Mouse (Mus musculus): ENCODE data around the gene Sptbn4. TPM values are rescaled to one million over a fixed set of nuclear protein-coding genes. Genes with fewer than 3 reads are reported as not detected.
A peak's percentile ranks its signal among the peaks of the same experiment; 100 is the strongest.

Sptbn4 gene
- polyA plus RNA-seq, 1 experiment from 2014 or later: 0.27 TPM

- Histone ChIP-seq H3K27ac (no peak overlapping the region), H3K4me3 (peak overlapping the region; percentile 38; the same call in 1 of the 2 replicates), H3K4me1 (peaks cover 59% of the 10 kb centered on the region), H3K36me3 (no peaks in the 10 kb centered on the region), H3K4me2 (replicated peaks) (peak overlapping the region; percentile 91), H3K9me3 (no peaks in the 10 kb centered on the region), H3K9ac (no peak overlapping the region), H3K27me3 (peaks cover 98% of the 10 kb centered on the region)
- no peak for ATAC-seq (ENCODE audit: insufficient number of reproducible peaks, insufficient read depth, low FRiP score, low TSS enrichment)
- 24% methylated on average over 17 of the region's 17 CpGs for WGBS
Measured at GRCm38 (mm10) chr7:27329981-27330380, 117.5 kb downstream of the Sptbn4 start.

- Histone ChIP-seq H3K27ac (no peak overlapping the region), H3K9ac (peak overlapping the region; percentile 2; the same call in 1 of the 2 replicates), H3K27me3 (peaks cover 97% of the 10 kb centered on the region), H3K9me3 (no peaks in the 10 kb centered on the region), H3K36me3 (no peaks in the 10 kb centered on the region), H3K4me3 (peak overlapping the region; percentile 17; the same call in 1 of the 2 replicates), H3K4me1 (peaks cover 54% of the 10 kb centered on the region), H3K4me2 (replicated peaks) (peak overlapping the region; percentile 42)
- peak; percentile 39; the same call in 1 of the 2 replicates for ATAC-seq (ENCODE audit: insufficient number of reproducible peaks, insufficient read depth, low FRiP score, low TSS enrichment)
- WGBS: 4% methylated on average over 45 of the region's 45 CpGs
Measured at GRCm38 (mm10) chr7:27329326-27329947, 118.0 kb downstream of the Sptbn4 start.

- Histone ChIP-seq H3K9me3 (no peaks in the 10 kb centered on the region), H3K27ac (no peak overlapping the region), H3K27me3 (peaks cover 93% of the 10 kb centered on the region), H3K4me3 (no peak overlapping the region), H3K4me1 (peaks cover 46% of the 10 kb centered on the region), H3K36me3 (no peaks in the 10 kb centered on the region), H3K4me2 (replicated peaks) (no peak overlapping the region), H3K9ac (no peak overlapping the region)
- no peak for ATAC-seq (ENCODE audit: insufficient number of reproducible peaks, insufficient read depth, low FRiP score, low TSS enrichment)
- 28% methylated on average over 16 of the region's 16 CpGs for WGBS
Measured at GRCm38 (mm10) chr7:27328648-27329047, 118.8 kb downstream of the Sptbn4 start.

- no peak overlapping the region for H3K9ac ChIP-seq
- ATAC-seq (ENCODE audit: insufficient number of reproducible peaks, insufficient read depth, low FRiP score, low TSS enrichment): no peak
- no peak overlapping the region for H3K4me2 ChIP-seq (replicated peaks)
- 81% methylated on average over 11 of the region's 11 CpGs for WGBS
- no peaks in the 10 kb centered on the region for H3K36me3 ChIP-seq
- no peaks in the 10 kb centered on the region for H3K9me3 ChIP-seq
- H3K4me1 ChIP-seq: peaks cover 45% of the 10 kb centered on the region
- H3K4me3 ChIP-seq: no peak overlapping the region
- peaks cover 89% of the 10 kb centered on the region for H3K27me3 ChIP-seq
- no peak overlapping the region for H3K27ac ChIP-seq
Measured at GRCm38 (mm10) chr7:27328161-27328560, 119.3 kb downstream of the Sptbn4 start.

- Histone ChIP-seq H3K9ac (no peak overlapping the region), H3K4me2 (replicated peaks) (no peak overlapping the region), H3K9me3 (no peaks in the 10 kb centered on the region), H3K4me1 (peaks cover 38% of the 10 kb centered on the region), H3K27me3 (peaks cover 82% of the 10 kb centered on the region), H3K4me3 (no peak overlapping the region), H3K36me3 (no peaks in the 10 kb centered on the region), H3K27ac (no peak overlapping the region)
- 90% methylated on average over 8 of the region's 8 CpGs for WGBS
- ATAC-seq (ENCODE audit: insufficient number of reproducible peaks, insufficient read depth, low FRiP score, low TSS enrichment): no peak
Measured at GRCm38 (mm10) chr7:27327500-27327899, 120.0 kb downstream of the Sptbn4 start.

- no peaks in the 10 kb centered on the region for H3K36me3 ChIP-seq
- WGBS: 26% methylated on average over 34 of the region's 34 CpGs
- H3K27me3 ChIP-seq: peaks cover 78% of the 10 kb centered on the region
- no peak for ATAC-seq (ENCODE audit: insufficient number of reproducible peaks, insufficient read depth, low FRiP score, low TSS enrichment)
- H3K9me3 ChIP-seq: no peaks in the 10 kb centered on the region
- 0 out of 2 replicates have a peak overlapping the region, but pooled peaks have one; percentile 34 for H3K9ac ChIP-seq
- no peak overlapping the region for H3K27ac ChIP-seq
- peak overlapping the region; percentile 48 for H3K4me2 ChIP-seq (replicated peaks)
- H3K4me1 ChIP-seq: peaks cover 34% of the 10 kb centered on the region
- H3K4me3 ChIP-seq: peak overlapping the region; percentile 33; the same call in 1 of the 2 replicates
Measured at GRCm38 (mm10) chr7:27326101-27326880, 121.2 kb downstream of the Sptbn4 start.

GRCm38 (mm10) chr7:27325697-27326096 is 121.8 kb downstream of the Sptbn4 start:
- no peak for ATAC-seq (ENCODE audit: insufficient number of reproducible peaks, insufficient read depth, low FRiP score, low TSS enrichment)
- Histone ChIP-seq H3K4me2 (replicated peaks) (peak overlapping the region; percentile 48), H3K27me3 (peaks cover 76% of the 10 kb centered on the region), H3K27ac (no peak overlapping the region), H3K9ac (peak overlapping the region; percentile 34; the same call in 1 of the 2 replicates), H3K4me1 (peaks cover 30% of the 10 kb centered on the region), H3K36me3 (no peaks in the 10 kb centered on the region), H3K9me3 (no peaks in the 10 kb centered on the region), H3K4me3 (peak overlapping the region; percentile 33)
- WGBS: 1% methylated on average over 24 of the region's 24 CpGs

- Histone ChIP-seq H3K9ac (no peak overlapping the region), H3K27me3 (peaks cover 68% of the 10 kb centered on the region), H3K27ac (no peak overlapping the region), H3K4me2 (replicated peaks) (no peak overlapping the region), H3K4me1 (peaks cover 25% of the 10 kb centered on the region), H3K9me3 (no peaks in the 10 kb centered on the region), H3K4me3 (no peak overlapping the region), H3K36me3 (no peaks in the 10 kb centered on the region)
- ATAC-seq (ENCODE audit: insufficient number of reproducible peaks, insufficient read depth, low FRiP score, low TSS enrichment): no peak
- 53% methylated on average over 18 of the region's 20 CpGs for WGBS
Measured at GRCm38 (mm10) chr7:27324928-27325327, 122.6 kb downstream of the Sptbn4 start.

- WGBS: 97% methylated on average over 11 of the region's 11 CpGs
- H3K36me3 ChIP-seq: no peaks in the 10 kb centered on the region
- H3K27me3 ChIP-seq: peaks cover 61% of the 10 kb centered on the region
- no peak overlapping the region for H3K4me3 ChIP-seq
- peaks cover 20% of the 10 kb centered on the region for H3K4me1 ChIP-seq
- H3K4me2 ChIP-seq (replicated peaks): no peak overlapping the region
- no peaks in the 10 kb centered on the region for H3K9me3 ChIP-seq
- no peak for ATAC-seq (ENCODE audit: insufficient number of reproducible peaks, insufficient read depth, low FRiP score, low TSS enrichment)
- no peak overlapping the region for H3K27ac ChIP-seq
- H3K9ac ChIP-seq: no peak overlapping the region
Measured at GRCm38 (mm10) chr7:27324161-27324560, 123.3 kb downstream of the Sptbn4 start.

- Histone ChIP-seq H3K36me3 (no peaks in the 10 kb centered on the region), H3K9me3 (no peaks in the 10 kb centered on the region), H3K9ac (no peak overlapping the region), H3K4me1 (peaks cover 13% of the 10 kb centered on the region), H3K4me3 (no peak overlapping the region), H3K27ac (no peak overlapping the region), H3K4me2 (replicated peaks) (no peak overlapping the region), H3K27me3 (peaks cover 50% of the 10 kb centered on the region)
- ATAC-seq (ENCODE audit: insufficient number of reproducible peaks, insufficient read depth, low FRiP score, low TSS enrichment): no peak
- 90% methylated on average over 5 of the region's 5 CpGs for WGBS
Measured at GRCm38 (mm10) chr7:27323001-27323400, 124.5 kb downstream of the Sptbn4 start.

- H3K9ac ChIP-seq: no peak overlapping the region
- H3K4me3 ChIP-seq: no peak overlapping the region
- peaks cover 43% of the 10 kb centered on the region for H3K27me3 ChIP-seq
- H3K4me1 ChIP-seq: peaks cover 13% of the 10 kb centered on the region
- no peaks in the 10 kb centered on the region for H3K9me3 ChIP-seq
- no peak overlapping the region for H3K27ac ChIP-seq
- H3K36me3 ChIP-seq: no peaks in the 10 kb centered on the region
- no peak overlapping the region for H3K4me2 ChIP-seq (replicated peaks)
- 21% methylated on average over 13 of the region's 13 CpGs for WGBS
- ATAC-seq (ENCODE audit: insufficient number of reproducible peaks, insufficient read depth, low FRiP score, low TSS enrichment): no peak
Measured at GRCm38 (mm10) chr7:27322291-27322690, 125.2 kb downstream of the Sptbn4 start.

- peaks cover 1% of the 10 kb centered on the region; the same call in 1 of the 2 replicates for H3K9me3 ChIP-seq
- no peak for ATAC-seq (ENCODE audit: insufficient number of reproducible peaks, insufficient read depth, low FRiP score, low TSS enrichment)
- H3K27me3 ChIP-seq: peaks cover 15% of the 10 kb centered on the region
- no peak overlapping the region for H3K4me3 ChIP-seq
- H3K4me2 ChIP-seq (replicated peaks): no peak overlapping the region
- no peak overlapping the region for H3K9ac ChIP-seq
- H3K27ac ChIP-seq: no peak overlapping the region
- no peaks in the 10 kb centered on the region for H3K36me3 ChIP-seq
- 91% methylated on average over 22 of the region's 22 CpGs for WGBS
- H3K4me1 ChIP-seq: no peaks in the 10 kb centered on the region
Measured at GRCm38 (mm10) chr7:27319411-27319810, 128.1 kb downstream of the Sptbn4 start.
